Mouse (Mus musculus) heart, embryonic 16.5 days (tissue): Measurements from ENCODE around the gene Dcdc2c. TPM values are rescaled to one million over a fixed set of nuclear protein-coding genes. Genes with fewer than 3 reads are reported as not detected.

Experiments used
- ATAC-seq: fragments of 200-750 bp; cut with Nextera tagmentation; replicated peaks from 2 replicates; pipeline ENCODE4 v1.8.0; 2017; ENCODE audit warnings: moderate number of reproducible peaks; ENCODE audit not compliant: insufficient read depth, low FRiP score; ENCODE audit errors: extremely low read depth
- H3K27ac ChIP-seq: fragments of 300-500 bp; sonication (generic); 2 replicates; pipeline ENCODE4 v1.5.1; 2014; ENCODE audit warnings: mild to moderate bottlenecking, low read length, control low read depth, moderate library complexity
- H3K27me3 ChIP-seq: fragments of 300-500 bp; sonication (generic); 2 replicates; pipeline ENCODE4 v1.6.1; 2014; ENCODE audit warnings: low read length, mixed read lengths; ENCODE audit not compliant: control insufficient read depth, insufficient read depth
- H3K36me3 ChIP-seq: fragments of 300-500 bp; sonication (generic); 2 replicates; pipeline ENCODE4 v1.6.1; 2014; ENCODE audit not compliant: control insufficient read depth, insufficient read depth
- H3K4me1 ChIP-seq: fragments of 300-500 bp; sonication (generic); 2 replicates; pipeline ENCODE4 v1.6.1; 2014; ENCODE audit warnings: low read length, mixed read lengths; ENCODE audit not compliant: control insufficient read depth, insufficient read depth
- H3K4me2 ChIP-seq: fragments of 300-500 bp; sonication (generic); 2 replicates; pipeline ENCODE4 v1.6.1; 2014; ENCODE audit warnings: low read depth, mild to moderate bottlenecking, control low read depth, low read length
- H3K4me3 ChIP-seq: fragments of 300-500 bp; sonication (generic); 2 replicates; pipeline ENCODE4 v1.5.1; 2014; ENCODE audit warnings: mild to moderate bottlenecking, control low read depth, low read length
- H3K9ac ChIP-seq: fragments of 300-500 bp; sonication (generic); 2 replicates; pipeline ENCODE4 v1.6.1; 2014; ENCODE audit warnings: low read length, control low read depth
- H3K9me3 ChIP-seq: fragments of 300-500 bp; sonication (generic); replicated peaks from 2 replicates; pipeline ENCODE4 v1.6.1; 2016; ENCODE audit warnings: low read length; ENCODE audit not compliant: control insufficient read depth
- WGBS: fragments of 180-500 bp; shearing (Covaris S2); extraction: QIAGEN DNeasy Blood & Tissue Kit; methylation state at CpG from one replicate; pipeline ENCODE4 v1.1.7; 2014; 5-methylcytosine and 5-hydroxymethylcytosine counted together
- polyA plus RNA-seq: library from polyadenylated mRNA; unstranded; fragments of >200 nt; fragmentation: Nextera tagmentation; extraction: Ambion mirVana; gene quantifications from 2 replicates; pipeline ENCODE4 v1.2.1, GENCODE M21; 2015

The Dcdc2c gene
- polyA plus RNA-seq, 1 experiment from 2014 or later = 0.09 TPM

DNA sequence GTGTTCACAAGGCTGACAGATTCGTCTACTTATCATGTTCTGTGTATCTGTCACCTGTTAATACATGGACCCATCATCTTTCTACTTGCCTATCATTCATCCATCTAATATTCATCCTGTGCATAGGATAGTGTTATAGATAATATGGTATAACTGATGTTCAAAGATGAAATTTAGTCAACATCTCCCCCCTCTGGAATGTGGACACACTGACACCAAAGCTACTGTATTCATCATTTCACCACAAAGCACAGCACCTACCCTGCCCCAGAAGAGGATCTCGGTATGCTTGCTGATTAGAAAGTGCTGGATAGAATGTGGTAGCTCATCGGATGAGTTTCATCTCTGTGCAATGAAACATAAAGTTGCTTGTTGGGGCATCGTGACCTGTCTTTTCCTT is 135.2 kb downstream of the Dcdc2c start:
- Histone ChIP-seq H3K9me3 (peaks cover under 1% of the 10 kb centered on the region; the same call in 1 of the 2 replicates), H3K9ac (no peak overlapping the region), H3K4me2 (no peak overlapping the region), H3K27me3 (no peaks in the 10 kb centered on the region), H3K36me3 (no peaks in the 10 kb centered on the region), H3K27ac (no peak overlapping the region), H3K4me1 (no peaks in the 10 kb centered on the region), H3K4me3 (no peak overlapping the region)
- 72% methylated on average over 4 of the region's 4 CpGs for WGBS
- ATAC-seq = no peak

GRCm38 (mm10) chr12:28407656-28408405 is 144.4 kb downstream of the Dcdc2c start:
- Histone ChIP-seq H3K4me2 (no peak overlapping the region), H3K4me3 (no peak overlapping the region), H3K36me3 (no peaks in the 10 kb centered on the region), H3K27me3 (no peaks in the 10 kb centered on the region), H3K4me1 (no peaks in the 10 kb centered on the region), H3K9me3 (peaks cover 2% of the 10 kb centered on the region), H3K9ac (no peak overlapping the region), H3K27ac (no peak overlapping the region)
- no peak for ATAC-seq
- WGBS = 81% methylated on average over 10 of the region's 10 CpGs

- H3K27me3 ChIP-seq = no peaks in the 10 kb centered on the region
- WGBS = 84% methylated on average over 4 of the region's 4 CpGs
- no peak for ATAC-seq
Observed at GRCm38 (mm10) chr12:28402256-28402655, 149.9 kb downstream of the Dcdc2c start.

DNA sequence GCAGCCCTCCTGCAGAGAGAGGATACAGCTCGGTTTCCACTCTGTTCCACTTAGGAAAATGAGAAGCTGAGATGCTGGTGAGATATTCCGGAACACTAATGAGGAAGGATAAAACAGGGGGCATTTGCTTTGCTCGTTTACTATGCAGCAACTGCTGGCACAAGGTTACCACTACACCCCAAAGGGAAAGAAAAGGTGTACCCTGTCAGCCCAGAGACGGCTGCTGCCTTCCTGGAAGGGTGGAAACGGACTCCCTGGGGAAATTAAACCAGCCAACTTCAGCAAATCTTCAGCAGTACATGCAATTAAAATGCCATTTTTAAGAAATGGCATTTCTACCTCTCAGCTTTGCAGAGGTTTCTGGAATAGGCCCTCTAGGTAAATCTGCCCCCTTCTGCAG is 150.8 kb downstream of the Dcdc2c start:
- WGBS = 70% methylated on average over 5 of the region's 5 CpGs
- no peaks in the 10 kb centered on the region for H3K4me1 ChIP-seq
- H3K9ac ChIP-seq = no peak overlapping the region
- H3K27ac ChIP-seq = no peak overlapping the region
- no peaks in the 10 kb centered on the region for H3K9me3 ChIP-seq
- no peak overlapping the region for H3K4me2 ChIP-seq
- no peaks in the 10 kb centered on the region for H3K36me3 ChIP-seq
- no peak for ATAC-seq
- no peaks in the 10 kb centered on the region for H3K27me3 ChIP-seq
- H3K4me3 ChIP-seq = no peak overlapping the region

More at GRCm38 (mm10) chr12:28402256-28402655, 149.9 kb downstream of the Dcdc2c start:
- no peak overlapping the region for H3K4me2 ChIP-seq
- no peaks in the 10 kb centered on the region for H3K9me3 ChIP-seq
- no peaks in the 10 kb centered on the region for H3K36me3 ChIP-seq
- no peaks in the 10 kb centered on the region for H3K4me1 ChIP-seq
- no peak overlapping the region for H3K9ac ChIP-seq
- no peak overlapping the region for H3K4me3 ChIP-seq
- no peak overlapping the region for H3K27ac ChIP-seq

GRCm38 (mm10) chr12:28392129-28392528 is 160.1 kb downstream of the Dcdc2c start:
- Histone ChIP-seq H3K36me3 (no peaks in the 10 kb centered on the region), H3K9me3 (no peaks in the 10 kb centered on the region), H3K4me3 (no peak overlapping the region), H3K4me2 (no peak overlapping the region), H3K4me1 (no peaks in the 10 kb centered on the region), H3K27me3 (no peaks in the 10 kb centered on the region), H3K27ac (no peak overlapping the region), H3K9ac (no peak overlapping the region)
- no peak for ATAC-seq
- 25% methylated on average over 6 of the region's 6 CpGs for WGBS

Other genes with a start within 250 kb of the Dcdc2c start
- gene Allc, start 30.1 kb upstream of the Dcdc2c start, polyA plus RNA-seq = not detected in 2 replicates
- 19.5 and 20.7 TPM in 2 replicates for gene Colec11, start 71.0 kb upstream of the Dcdc2c start, polyA plus RNA-seq
- 327 and 342 TPM in 2 replicates for gene Rps7, start 83.6 kb upstream of the Dcdc2c start, polyA plus RNA-seq
- 19.3 and 20.8 TPM in 2 replicates for gene Rnaseh1, start 97.2 kb upstream of the Dcdc2c start, polyA plus RNA-seq
- 51.1 and 54.0 TPM in 2 replicates for gene Adi1, start 122.8 kb upstream of the Dcdc2c start, polyA plus RNA-seq
- 34.5 and 35.2 TPM in 2 replicates for gene Trappc12, start 198.1 kb upstream of the Dcdc2c start, polyA plus RNA-seq
- 20.2 and 24.9 TPM in 2 replicates for gene Eipr1, start 199.4 kb upstream of the Dcdc2c start, polyA plus RNA-seq